Mouse (Mus musculus): ENCODE measurements around the gene Ap2m1. TPM values are rescaled to one million over a fixed set of nuclear protein-coding genes. Genes with fewer than 3 reads are reported as not detected.

Gene Ap2m1
- total RNA-seq, 1 experiment from 2014 or later, result 165 TPM

DNA sequence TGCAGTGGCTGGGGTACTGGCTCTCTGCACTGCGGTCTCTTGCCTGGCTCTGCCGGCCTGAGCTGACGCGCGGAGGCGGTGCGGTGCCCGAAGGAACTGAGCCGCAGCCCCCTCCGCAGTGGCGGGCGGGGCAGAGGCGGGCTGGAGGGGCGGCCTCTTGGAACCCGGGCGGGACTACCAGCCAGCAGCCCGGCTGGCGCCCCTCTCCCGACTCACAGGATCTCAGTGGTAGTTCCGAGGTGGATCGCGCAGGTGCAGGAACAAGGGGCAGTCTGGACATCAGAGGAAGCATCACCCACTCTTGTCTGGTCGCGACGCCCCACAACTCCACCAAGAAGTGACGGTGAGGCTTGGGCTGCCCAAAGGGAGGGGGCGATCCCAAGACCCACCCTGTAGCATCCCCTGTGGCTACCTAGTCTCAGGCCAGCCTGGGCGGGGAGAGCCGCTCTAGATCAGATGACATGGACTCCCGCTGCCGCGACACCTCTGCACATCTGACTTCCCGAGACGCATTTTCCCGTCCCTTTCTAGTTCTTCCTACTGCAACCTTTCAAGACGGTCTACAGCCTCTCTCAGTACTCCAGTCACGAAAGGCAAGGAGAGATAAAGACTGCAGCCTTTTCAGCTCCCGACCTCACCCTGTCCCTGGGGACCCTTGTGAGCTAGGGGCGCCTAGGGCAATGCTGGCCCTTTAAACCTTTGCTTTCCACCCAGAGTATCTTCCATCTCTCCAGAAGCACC is 54.8 kb downstream of the Ap2m1 start:
- 0 out of 2 replicates have a peak, but pooled peaks have one; percentile 23 for ATAC-seq (replicated peaks; ENCODE audit: low read depth, poor library complexity, severe bottlenecking)

DNA sequence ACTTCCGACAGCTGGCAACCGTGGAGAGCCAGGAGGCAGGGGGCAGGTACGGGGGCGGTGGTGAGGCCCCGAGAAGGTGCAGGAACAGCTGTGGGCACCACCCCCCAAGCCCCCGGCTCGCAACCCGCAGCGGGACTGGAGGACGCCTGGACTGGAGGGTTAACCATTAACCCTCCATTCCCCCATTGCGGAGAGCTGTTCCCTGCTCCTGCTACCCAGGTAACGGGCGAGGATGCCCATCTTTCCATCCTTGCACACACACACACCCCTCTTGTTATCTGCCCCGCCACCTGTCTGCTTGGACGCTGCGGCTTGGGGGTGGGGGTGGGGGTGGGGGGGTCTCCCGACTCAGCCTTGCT is 55.4 kb downstream of the Ap2m1 start:
- ATAC-seq (replicated peaks; ENCODE audit: low read depth, poor library complexity, severe bottlenecking), result no peak

DNA sequence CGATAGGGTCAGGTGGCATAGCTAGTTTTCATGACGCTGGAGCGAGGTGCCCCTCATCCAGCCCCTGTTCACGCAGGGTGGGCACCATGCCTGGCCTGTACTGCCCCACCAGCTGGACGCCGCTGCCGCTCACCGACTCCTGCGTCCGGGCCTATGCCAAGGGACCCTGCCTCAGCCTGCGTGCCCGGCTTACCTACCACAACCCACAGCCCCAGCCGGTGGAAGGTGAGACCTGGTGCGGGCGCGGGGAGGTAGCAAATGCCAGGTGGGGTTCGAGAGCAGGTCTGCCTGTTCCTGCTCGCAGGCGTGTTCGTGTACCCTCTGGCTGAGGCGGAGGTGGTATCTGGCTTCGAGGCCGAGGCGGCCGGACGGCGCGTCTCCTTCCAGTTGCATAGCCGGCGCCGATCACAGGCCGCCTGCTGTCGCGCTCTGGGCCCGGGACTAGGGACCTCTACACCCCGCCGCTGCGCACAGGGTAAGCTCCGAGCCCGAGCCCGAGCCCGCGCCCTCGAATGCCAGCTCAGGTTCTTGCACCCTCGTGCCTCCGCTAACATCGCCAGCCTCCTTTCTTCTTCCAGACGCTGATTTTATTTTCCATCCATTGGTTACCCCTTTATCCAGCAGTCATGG is 55.9 kb downstream of the Ap2m1 start:
- no peak for ATAC-seq (replicated peaks; ENCODE audit: low read depth, poor library complexity, severe bottlenecking)

Other genes starting within 250 kb of the Ap2m1 start
- gene Parl, start 233.1 kb upstream of the Ap2m1 start, total RNA-seq (2017), result 139 and 205 TPM in 2 replicates
- 1.1 TPM in 2 replicates for gene Cyp2ab1, start 210.1 kb upstream of the Ap2m1 start, total RNA-seq (2017)
- 26.6 and 41.7 TPM in 2 replicates for gene Abcc5, start 109.1 kb upstream of the Ap2m1 start, total RNA-seq (2017)
- gene Eif2b5, start 36.7 kb upstream of the Ap2m1 start, total RNA-seq (2017), result 90.6 and 98.5 TPM in 2 replicates
- gene Dvl3, start 18.5 kb upstream of the Ap2m1 start, total RNA-seq (2017), result 4.6 and 6.9 TPM in 2 replicates
- gene Abcf3, start 13.1 kb downstream of the Ap2m1 start, total RNA-seq (2017), result 47.9 and 57.6 TPM in 2 replicates
- gene Vwa5b2, start 54.0 kb downstream of the Ap2m1 start, total RNA-seq (2017), result not detected in 2 replicates
- 6.1 and 12.1 TPM in 2 replicates for gene Eef1akmt4, start 76.1 kb downstream of the Ap2m1 start, total RNA-seq (2017)
- gene Gm49333, start 76.1 kb downstream of the Ap2m1 start, total RNA-seq (2017), result not detected in 2 replicates
- gene Alg3, start 76.3 kb downstream of the Ap2m1 start, total RNA-seq (2017), result 17.0 and 22.6 TPM in 2 replicates
- not detected in 2 replicates for gene Camk2n2, start 85.8 kb downstream of the Ap2m1 start, total RNA-seq (2017)
- gene Ece2, start 94.3 kb downstream of the Ap2m1 start, total RNA-seq (2017), result 0.29 TPM in 1 of 2 replicates, not detected in the other
- gene Psmd2, start 116.2 kb downstream of the Ap2m1 start, total RNA-seq (2017), result 190 and 205 TPM in 2 replicates
- gene Eif4g1, start 132.8 kb downstream of the Ap2m1 start, total RNA-seq (2017), result 305 and 334 TPM in 2 replicates
- gene Fam131a, start 157.8 kb downstream of the Ap2m1 start, total RNA-seq (2017), result not detected in 2 replicates
- 78.5 and 115 TPM in 2 replicates for gene Polr2h, start 182.2 kb downstream of the Ap2m1 start, total RNA-seq (2017)
- gene Clcn2, start 182.3 kb downstream of the Ap2m1 start, total RNA-seq (2017), result 1.9 and 7.3 TPM in 2 replicates
- not detected in 2 replicates for gene Chrd, start 197.6 kb downstream of the Ap2m1 start, total RNA-seq (2017)
- gene Thpo, start 199.0 kb downstream of the Ap2m1 start, total RNA-seq (2017), result not detected in 2 replicates